Mouse (Mus musculus) liver, embryonic 14.5 days (tissue): ENCODE results near the gene Prcd.

Experiments used
- CTCF ChIP-seq: IDR thresholded peaks from 2 replicates; pipeline ENCODE4 v1.5.1; 2016; ENCODE audit warnings: antibody characterized with exemption, low read depth, control low read depth
- EP300 ChIP-seq: IDR thresholded peaks from 2 replicates; pipeline ENCODE4 v1.6.1; 2016; ENCODE audit warnings: antibody characterized with exemption, low read depth

- TF ChIP-seq EP300 (no peak), CTCF (no peak)
Observed at GRCm38 (mm10) chr11:116626299-116627071, 26.8 kb upstream of the Prcd start, which contains the start of gene Rhbdf2.
